Mouse (Mus musculus) stomach, embryonic 16.5 days (tissue): ENCODE measurements around the gene Klhl18. TPM values are rescaled to one million over a fixed set of nuclear protein-coding genes. Genes with fewer than 3 reads are reported as not detected.

Experiments
- ATAC-seq: fragments of 200-750 bp; cut with Nextera tagmentation; 2 replicates; pipeline ENCODE4 v1.8.0; 2017; ENCODE audit warnings: moderate number of reproducible peaks, moderate TSS enrichment; ENCODE audit not compliant: insufficient read depth, low FRiP score
- H3K27ac ChIP-seq: fragments of 300-500 bp; sonication (generic); 2 replicates; pipeline ENCODE4 v1.5.1; 2014; ENCODE audit warnings: low read length
- H3K27me3 ChIP-seq: fragments of 300-500 bp; sonication (generic); 2 replicates; pipeline ENCODE4 v1.6.1; 2014; ENCODE audit warnings: low read length, control low read depth, mixed read lengths; ENCODE audit not compliant: control insufficient read depth, insufficient read depth
- H3K36me3 ChIP-seq: fragments of 300-500 bp; sonication (generic); 2 replicates; pipeline ENCODE4 v1.6.1; 2014; ENCODE audit warnings: low read length; ENCODE audit not compliant: control insufficient read depth, insufficient read depth
- H3K4me1 ChIP-seq: fragments of 300-500 bp; sonication (generic); 2 replicates; pipeline ENCODE4 v1.6.1; 2014; ENCODE audit warnings: low read length, control low read depth, mixed read lengths; ENCODE audit not compliant: control insufficient read depth, insufficient read depth
- H3K4me2 ChIP-seq: fragments of 300-500 bp; sonication (generic); 2 replicates; pipeline ENCODE4 v1.6.1; 2014; ENCODE audit warnings: low read depth, low read length, mixed read lengths
- H3K4me3 ChIP-seq: fragments of 300-500 bp; sonication (generic); replicated peaks from 2 replicates; pipeline ENCODE4 v1.5.1; 2014; ENCODE audit warnings: mild to moderate bottlenecking, low read length
- H3K9ac ChIP-seq: fragments of 300-500 bp; sonication (generic); 2 replicates; pipeline ENCODE4 v1.6.1; 2014; ENCODE audit warnings: low read length
- H3K9me3 ChIP-seq: fragments of 300-500 bp; sonication (generic); replicated peaks from 2 replicates; pipeline ENCODE4 v1.6.1; 2016; ENCODE audit warnings: low read length, control low read depth; ENCODE audit not compliant: control insufficient read depth
- WGBS: fragments of 180-500 bp; shearing (Covaris S2); extraction: QIAGEN DNeasy Blood & Tissue Kit; methylation state at CpG from one replicate; pipeline ENCODE4 v1.1.7; 2014; 5-methylcytosine and 5-hydroxymethylcytosine counted together
- polyA plus RNA-seq: library from polyadenylated mRNA; unstranded; fragments of >200 nt; fragmentation: Nextera tagmentation; extraction: Ambion mirVana; gene quantifications from 2 replicates; pipeline ENCODE4 v1.2.1, GENCODE M21; 2015

Klhl18 gene
- polyA plus RNA-seq: 10.2 and 12.0 TPM in 2 replicates

GRCm38 (mm10) chr9:110476124-110477091 is at the start of gene Klhl18, which contains the start of gene Kif9:
Klhl18 (minus strand) TSS chr9:110476694.
Kif9 (plus strand) TSS chr9:110476958.
- WGBS: under 1% methylated on average over 53 of the region's 53 CpGs
- H3K9me3 ChIP-seq: no peaks in the 10 kb centered on the region
- peak within 1 kb of the TSS; percentile 93 for H3K27ac ChIP-seq
- ATAC-seq: peak; percentile 97
- no peaks in the 10 kb centered on the region for H3K27me3 ChIP-seq
- H3K4me2 ChIP-seq: peak within 1 kb of the TSS; percentile 82
- H3K9ac ChIP-seq: peak within 1 kb of the TSS; percentile 84
- peaks cover 10% of the 10 kb centered on the region for H3K4me1 ChIP-seq
- H3K4me3 ChIP-seq: peak within 1 kb of the TSS; percentile 76
- no peaks in the 10 kb centered on the region for H3K36me3 ChIP-seq

GRCm38 (mm10) chr9:110525737-110526136 is 49.2 kb upstream of the Klhl18 start:
- peak; percentile 71 for ATAC-seq
- H3K36me3 ChIP-seq: no peaks in the 10 kb centered on the region
- no peak overlapping the region for H3K27ac ChIP-seq
- H3K9ac ChIP-seq: no peak overlapping the region
- no peak overlapping the region for H3K4me3 ChIP-seq
- H3K4me1 ChIP-seq: no peaks in the 10 kb centered on the region; the same call in 1 of the 2 replicates
- no peaks in the 10 kb centered on the region for H3K9me3 ChIP-seq
- 35% methylated on average over 2 of the region's 2 CpGs for WGBS
- no peak overlapping the region for H3K4me2 ChIP-seq
- H3K27me3 ChIP-seq: no peaks in the 10 kb centered on the region

GRCm38 (mm10) chr9:110490913-110491312 is 14.4 kb upstream of the Klhl18 start:
- 63% methylated on average over 5 of the region's 5 CpGs for WGBS

GRCm38 (mm10) chr9:110488841-110489240 is 12.3 kb upstream of the Klhl18 start:
- Histone ChIP-seq H3K9me3 (peaks cover 8% of the 10 kb centered on the region), H3K36me3 (no peaks in the 10 kb centered on the region), H3K27ac (no peak overlapping the region), H3K27me3 (no peaks in the 10 kb centered on the region), H3K4me1 (no peaks in the 10 kb centered on the region), H3K9ac (no peak overlapping the region), H3K4me3 (no peak overlapping the region), H3K4me2 (no peak overlapping the region)
- ATAC-seq: no peak
- 51% methylated on average over 4 of the region's 4 CpGs for WGBS

More at GRCm38 (mm10) chr9:110490913-110491312, 14.4 kb upstream of the Klhl18 start:
- no peaks in the 10 kb centered on the region for H3K4me1 ChIP-seq
- H3K36me3 ChIP-seq: no peaks in the 10 kb centered on the region
- no peaks in the 10 kb centered on the region for H3K27me3 ChIP-seq
- no peak overlapping the region for H3K4me3 ChIP-seq
- ATAC-seq: no peak
- peaks cover 8% of the 10 kb centered on the region for H3K9me3 ChIP-seq
- no peak overlapping the region for H3K4me2 ChIP-seq
- H3K9ac ChIP-seq: no peak overlapping the region
- no peak overlapping the region for H3K27ac ChIP-seq

DNA sequence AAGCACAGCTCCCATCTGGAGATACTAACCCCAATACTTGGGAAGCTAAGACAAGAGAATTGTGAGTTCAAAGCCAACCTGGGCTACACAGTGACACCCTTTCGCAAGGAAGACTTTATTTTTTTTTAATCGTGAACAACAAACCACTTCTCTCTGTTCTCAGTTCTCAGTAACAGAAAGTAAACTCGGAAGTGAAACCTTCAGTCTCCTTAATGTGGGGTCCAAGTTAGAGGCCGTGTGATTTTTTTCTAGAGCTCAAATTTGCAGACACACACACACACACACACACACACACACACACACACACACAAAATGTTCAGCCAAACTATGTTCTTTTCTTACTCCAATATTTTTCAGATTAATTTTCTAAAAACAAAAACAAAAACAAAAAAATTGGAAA is 2.1 kb upstream of the Klhl18 start:
- no peak overlapping the region for H3K4me3 ChIP-seq
- no peak overlapping the region for H3K4me2 ChIP-seq
- peaks cover 10% of the 10 kb centered on the region for H3K4me1 ChIP-seq
- H3K9ac ChIP-seq: no peak overlapping the region
- no peak overlapping the region for H3K27ac ChIP-seq
- no peaks in the 10 kb centered on the region for H3K36me3 ChIP-seq
- WGBS: 76% methylated on average over 4 of the region's 4 CpGs
- ATAC-seq: no peak
- H3K27me3 ChIP-seq: no peaks in the 10 kb centered on the region
- H3K9me3 ChIP-seq: no peaks in the 10 kb centered on the region

DNA sequence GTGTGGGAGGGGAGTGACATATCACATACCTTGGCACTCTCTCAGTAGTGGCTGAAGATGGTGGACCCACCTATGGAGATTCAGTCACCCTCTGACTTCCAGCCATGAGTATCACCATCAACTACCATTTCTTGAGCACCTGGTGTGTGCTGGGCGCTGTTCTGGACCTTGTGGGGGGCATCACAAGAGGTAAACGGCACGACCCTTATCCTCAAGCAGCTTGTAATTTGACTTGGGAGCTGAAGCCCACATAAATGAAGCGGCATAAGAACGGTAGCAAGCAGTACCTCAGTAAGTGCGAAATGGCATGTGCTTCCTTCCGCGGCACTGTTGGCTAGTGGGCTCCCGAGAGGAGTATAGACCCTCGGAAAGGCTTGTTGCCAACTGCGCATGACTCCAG is 1.5 kb upstream of the Klhl18 start:
- no peak overlapping the region for H3K4me2 ChIP-seq
- H3K9me3 ChIP-seq: no peaks in the 10 kb centered on the region
- 54% methylated on average over 11 of the region's 11 CpGs for WGBS
- no peaks in the 10 kb centered on the region for H3K36me3 ChIP-seq
- ATAC-seq: no peak
- H3K4me3 ChIP-seq: no peak overlapping the region
- H3K27ac ChIP-seq: no peak overlapping the region
- H3K27me3 ChIP-seq: no peaks in the 10 kb centered on the region
- H3K4me1 ChIP-seq: peaks cover 10% of the 10 kb centered on the region
- H3K9ac ChIP-seq: no peak overlapping the region

DNA sequence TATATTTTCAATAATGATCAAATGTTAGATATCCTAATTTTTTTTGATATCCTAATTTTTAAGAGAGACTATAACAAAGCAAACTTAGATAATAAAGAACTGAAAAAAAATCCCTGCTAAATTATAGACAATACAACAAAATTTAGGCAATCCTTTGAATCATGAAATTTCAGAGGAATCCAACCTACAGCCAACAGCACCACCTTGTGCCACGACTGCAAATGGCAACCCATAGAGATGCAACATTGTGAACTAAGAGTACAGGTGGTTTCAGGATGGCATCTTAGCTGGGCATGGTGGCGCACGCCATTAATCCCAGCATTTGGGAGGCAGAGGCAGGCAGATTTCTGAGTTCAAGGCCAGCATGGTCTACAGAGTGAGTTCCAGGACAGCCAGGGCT is 10.3 kb downstream of the Klhl18 start:
- no peak for ATAC-seq
- Histone ChIP-seq H3K9me3 (no peaks in the 10 kb centered on the region), H3K27me3 (no peaks in the 10 kb centered on the region), H3K4me1 (no peaks in the 10 kb centered on the region), H3K4me3 (no peak overlapping the region), H3K27ac (no peak overlapping the region), H3K4me2 (no peak overlapping the region), H3K36me3 (no peaks in the 10 kb centered on the region), H3K9ac (no peak overlapping the region)
- 90% methylated on average over 3 of the region's 3 CpGs for WGBS

GRCm38 (mm10) chr9:110465336-110465735 is 11.2 kb downstream of the Klhl18 start:
- no peaks in the 10 kb centered on the region for H3K27me3 ChIP-seq
- no peak overlapping the region for H3K4me2 ChIP-seq
- no peak overlapping the region for H3K9ac ChIP-seq
- no peak overlapping the region for H3K4me3 ChIP-seq
- no peak overlapping the region for H3K27ac ChIP-seq
- H3K4me1 ChIP-seq: no peaks in the 10 kb centered on the region
- no peaks in the 10 kb centered on the region for H3K36me3 ChIP-seq
- ATAC-seq: no peak
- no peaks in the 10 kb centered on the region for H3K9me3 ChIP-seq
- WGBS: 88% methylated on average over 6 of the region's 6 CpGs

- 86% methylated on average over 6 of the region's 6 CpGs for WGBS
- Histone ChIP-seq H3K36me3 (no peaks in the 10 kb centered on the region), H3K4me2 (no peak overlapping the region), H3K9ac (no peak overlapping the region), H3K27ac (no peak overlapping the region), H3K27me3 (no peaks in the 10 kb centered on the region), H3K9me3 (no peaks in the 10 kb centered on the region), H3K4me3 (no peak overlapping the region), H3K4me1 (no peaks in the 10 kb centered on the region)
- no peak for ATAC-seq
These were observed 12.4 kb downstream of the Klhl18 start for GRCm38 (mm10) chr9:110463983-110464591.
